Mouse (Mus musculus) kidney, embryonic 15.5 days (tissue): ENCODE measurements around the gene Casq1. TPM values are rescaled to one million over a fixed set of nuclear protein-coding genes. Genes with fewer than 3 reads are reported as not detected.

Source experiments
- ATAC-seq: fragments of 200-750 bp; cut with Nextera tagmentation; replicated peaks from 2 replicates; pipeline ENCODE4 v1.8.0; 2017; ENCODE audit warnings: moderate TSS enrichment; ENCODE audit not compliant: low FRiP score
- H3K27ac ChIP-seq: fragments of 300-500 bp; sonication (generic); 2 replicates; pipeline ENCODE4 v1.5.1; 2015; ENCODE audit warnings: mild to moderate bottlenecking, inconsistent platforms
- H3K27me3 ChIP-seq: fragments of 300-500 bp; sonication (generic); 2 replicates; pipeline ENCODE4 v1.6.1; 2015; ENCODE audit warnings: inconsistent platforms
- H3K36me3 ChIP-seq: fragments of 300-500 bp; sonication (generic); 2 replicates; pipeline ENCODE4 v1.6.1; 2015; ENCODE audit warnings: inconsistent platforms
- H3K4me1 ChIP-seq: fragments of 300-500 bp; sonication (generic); 2 replicates; pipeline ENCODE4 v1.6.1; 2015; ENCODE audit warnings: inconsistent platforms
- H3K4me2 ChIP-seq: fragments of 300-500 bp; sonication (generic); 2 replicates; pipeline ENCODE4 v1.6.1; 2015; ENCODE audit warnings: moderate library complexity, mild to moderate bottlenecking, inconsistent platforms
- H3K4me3 ChIP-seq: fragments of 300-500 bp; sonication (generic); replicated peaks from 2 replicates; pipeline ENCODE4 v1.5.1; 2015; ENCODE audit warnings: mild to moderate bottlenecking, inconsistent platforms
- H3K9ac ChIP-seq: fragments of 300-500 bp; sonication (generic); 2 replicates; pipeline ENCODE4 v1.6.1; 2015; ENCODE audit warnings: mild to moderate bottlenecking, inconsistent platforms
- H3K9me3 ChIP-seq: fragments of 300-500 bp; sonication (generic); replicated peaks from 2 replicates; pipeline ENCODE4 v1.6.1; 2016; ENCODE audit warnings: inconsistent platforms
- WGBS: fragments of 180-500 bp; shearing (Covaris S2); methylation state at CpG from one replicate; pipeline ENCODE4 v1.1.7; 2015; ENCODE audit warnings: mixed read lengths; 5-methylcytosine and 5-hydroxymethylcytosine counted together
- polyA plus RNA-seq: library from polyadenylated mRNA; unstranded; fragments of >200 nt; fragmentation: Nextera tagmentation; extraction: Ambion mirVana; gene quantifications from 2 replicates; pipeline ENCODE4 v1.2.1, GENCODE M21; 2015

Gene Casq1
- polyA plus RNA-seq, 1 experiment from 2014 or later: 6.2 TPM

GRCm38 (mm10) chr1:172221297-172222063 is 1.8 kb upstream of the Casq1 start:
- ATAC-seq: peak; percentile 68
- H3K4me1 ChIP-seq: peaks cover 56% of the 10 kb centered on the region
- no peaks in the 10 kb centered on the region for H3K36me3 ChIP-seq
- H3K27ac ChIP-seq: peak overlapping the region; percentile 85
- H3K4me2 ChIP-seq: no peak overlapping the region
- H3K9ac ChIP-seq: no peak overlapping the region
- H3K9me3 ChIP-seq: no peaks in the 10 kb centered on the region
- 19% methylated on average over 11 of the region's 11 CpGs for WGBS
- no peak overlapping the region for H3K4me3 ChIP-seq
- H3K27me3 ChIP-seq: no peaks in the 10 kb centered on the region

GRCm38 (mm10) chr1:172220414-172220813 is 746 bp upstream of the Casq1 start:
- 43% methylated on average over 10 of the region's 10 CpGs for WGBS
- peak; percentile 19; the same call in 1 of the 2 replicates for ATAC-seq
- no peaks in the 10 kb centered on the region for H3K27me3 ChIP-seq
- no peaks in the 10 kb centered on the region for H3K36me3 ChIP-seq
- H3K4me3 ChIP-seq: no peak overlapping the region
- H3K27ac ChIP-seq: peak overlapping the region; percentile 85
- H3K4me1 ChIP-seq: peaks cover 56% of the 10 kb centered on the region
- no peaks in the 10 kb centered on the region for H3K9me3 ChIP-seq
- no peak overlapping the region for H3K9ac ChIP-seq
- no peak overlapping the region; the same call in 1 of the 2 replicates for H3K4me2 ChIP-seq

- H3K27me3 ChIP-seq: no peaks in the 10 kb centered on the region
- H3K9ac ChIP-seq: no peak overlapping the region
- no peak for ATAC-seq
- peak overlapping the region; percentile 60; the same call in 1 of the 2 replicates for H3K27ac ChIP-seq
- no peaks in the 10 kb centered on the region for H3K36me3 ChIP-seq
- H3K4me2 ChIP-seq: no peak overlapping the region
- H3K4me1 ChIP-seq: peaks cover 61% of the 10 kb centered on the region
- WGBS: 52% methylated on average over 15 of the region's 15 CpGs
- H3K9me3 ChIP-seq: no peaks in the 10 kb centered on the region
- H3K4me3 ChIP-seq: no peak overlapping the region
Observed at GRCm38 (mm10) chr1:172218164-172218910, 1.3 kb downstream of the Casq1 start.

GRCm38 (mm10) chr1:172217148-172217547 is 2.5 kb downstream of the Casq1 start:
- peak overlapping the region; percentile 84 for H3K27ac ChIP-seq
- H3K9ac ChIP-seq: 0 out of 2 replicates have a peak overlapping the region, but pooled peaks have one; percentile 14
- H3K27me3 ChIP-seq: no peaks in the 10 kb centered on the region
- no peaks in the 10 kb centered on the region for H3K9me3 ChIP-seq
- H3K4me1 ChIP-seq: peaks cover 66% of the 10 kb centered on the region
- WGBS: 0% methylated on average over 5 of the region's 5 CpGs
- H3K36me3 ChIP-seq: no peaks in the 10 kb centered on the region
- H3K4me2 ChIP-seq: peak overlapping the region; percentile 48
- 0 out of 2 replicates have a peak overlapping the region, but pooled peaks have one; percentile 5 for H3K4me3 ChIP-seq
- ATAC-seq: peak; percentile 27

- 71% methylated on average over 3 of the region's 3 CpGs for WGBS
- ATAC-seq: no peak
- H3K27ac ChIP-seq: no peak overlapping the region
Observed at GRCm38 (mm10) chr1:172214748-172215147, 4.9 kb downstream of the Casq1 start.

GRCm38 (mm10) chr1:172213771-172214170 is 5.9 kb downstream of the Casq1 start:
- Histone ChIP-seq H3K4me3 (no peak overlapping the region), H3K36me3 (no peaks in the 10 kb centered on the region), H3K4me2 (no peak overlapping the region), H3K27ac (peak overlapping the region; percentile 23; the same call in 1 of the 2 replicates), H3K4me1 (peaks cover 33% of the 10 kb centered on the region), H3K27me3 (no peaks in the 10 kb centered on the region), H3K9ac (no peak overlapping the region), H3K9me3 (no peaks in the 10 kb centered on the region)
- WGBS: 80% methylated on average over 4 of the region's 4 CpGs
- ATAC-seq: no peak

More at GRCm38 (mm10) chr1:172214748-172215147, 4.9 kb downstream of the Casq1 start:
- Histone ChIP-seq H3K27me3 (no peaks in the 10 kb centered on the region), H3K9ac (no peak overlapping the region), H3K9me3 (no peaks in the 10 kb centered on the region), H3K4me2 (no peak overlapping the region), H3K4me1 (peaks cover 42% of the 10 kb centered on the region), H3K36me3 (no peaks in the 10 kb centered on the region), H3K4me3 (no peak overlapping the region)

- H3K4me3 ChIP-seq: no peak overlapping the region
- H3K27ac ChIP-seq: 0 out of 2 replicates have a peak overlapping the region, but pooled peaks have one; percentile 10
- 61% methylated on average over 5 of the region's 5 CpGs for WGBS
- H3K9ac ChIP-seq: no peak overlapping the region
- no peak overlapping the region for H3K4me2 ChIP-seq
- no peak for ATAC-seq
- no peaks in the 10 kb centered on the region for H3K9me3 ChIP-seq
- H3K27me3 ChIP-seq: no peaks in the 10 kb centered on the region
- H3K4me1 ChIP-seq: peaks cover 24% of the 10 kb centered on the region
- H3K36me3 ChIP-seq: no peaks in the 10 kb centered on the region
Observed at GRCm38 (mm10) chr1:172212776-172213175, 6.9 kb downstream of the Casq1 start.

- H3K4me3 ChIP-seq: peak overlapping the region; percentile 63
- no peaks in the 10 kb centered on the region for H3K9me3 ChIP-seq
- peak overlapping the region; percentile 64 for H3K4me2 ChIP-seq
- H3K27me3 ChIP-seq: no peaks in the 10 kb centered on the region
- H3K4me1 ChIP-seq: peaks cover 54% of the 10 kb centered on the region
- H3K9ac ChIP-seq: 0 out of 2 replicates have a peak overlapping the region, but pooled peaks have one; percentile 69
- 17% methylated on average over 7 of the region's 7 CpGs for WGBS
- ATAC-seq: peak; percentile 19; the same call in 1 of the 2 replicates
- H3K27ac ChIP-seq: peak overlapping the region; percentile 87
- H3K36me3 ChIP-seq: 0 out of 2 replicates have a peak, but pooled peaks cover under 1% of the 10 kb centered on the region
Observed at GRCm38 (mm10) chr1:172207111-172207584, 12.5 kb downstream of the Casq1 start.

- Histone ChIP-seq H3K9ac (peak within 1 kb of the TSS; percentile 69), H3K9me3 (no peaks in the 10 kb centered on the region), H3K27ac (peak within 1 kb of the TSS; percentile 87), H3K27me3 (no peaks in the 10 kb centered on the region), H3K4me2 (peak within 1 kb of the TSS; percentile 64), H3K36me3 (peaks cover 7% of the 10 kb centered on the region), H3K4me3 (peak within 1 kb of the TSS; percentile 63), H3K4me1 (peaks cover 62% of the 10 kb centered on the region)
- WGBS: under 1% methylated on average over 40 of the region's 40 CpGs
- peak; percentile 79 for ATAC-seq
Observed at GRCm38 (mm10) chr1:172206141-172206917, 13.3 kb downstream of the Casq1 start, which contains the start of gene Pea15a. Gene Pea15a, minus strand, starts transcription at chr1:172206804.

- peaks cover 13% of the 10 kb centered on the region for H3K36me3 ChIP-seq
- peak overlapping the region; percentile 69 for H3K9ac ChIP-seq
- no peaks in the 10 kb centered on the region for H3K27me3 ChIP-seq
- peaks cover 68% of the 10 kb centered on the region for H3K4me1 ChIP-seq
- H3K27ac ChIP-seq: peak overlapping the region; percentile 87
- H3K4me2 ChIP-seq: peak overlapping the region; percentile 64
- whole genome bisulfite sequencing: 12% methylated on average over 3 of the region's 3 CpGs
- ATAC-seq: no peak
- peak overlapping the region; percentile 63 for H3K4me3 ChIP-seq
- no peaks in the 10 kb centered on the region for H3K9me3 ChIP-seq
Observed at GRCm38 (mm10) chr1:172205741-172206087, 14.0 kb downstream of the Casq1 start.
